Mouse (Mus musculus) right cerebral cortex, adult 2 months (tissue): Measurements from ENCODE around the gene Gpc3.

Experiments
- DNase-seq, 2 experiments: peaks; one replicate each; pipeline ENCODE4 v3.0.0; 2021 to 2022; ENCODE audit warnings: low spot score in 2 of 2

Gene Gpc3

DNA sequence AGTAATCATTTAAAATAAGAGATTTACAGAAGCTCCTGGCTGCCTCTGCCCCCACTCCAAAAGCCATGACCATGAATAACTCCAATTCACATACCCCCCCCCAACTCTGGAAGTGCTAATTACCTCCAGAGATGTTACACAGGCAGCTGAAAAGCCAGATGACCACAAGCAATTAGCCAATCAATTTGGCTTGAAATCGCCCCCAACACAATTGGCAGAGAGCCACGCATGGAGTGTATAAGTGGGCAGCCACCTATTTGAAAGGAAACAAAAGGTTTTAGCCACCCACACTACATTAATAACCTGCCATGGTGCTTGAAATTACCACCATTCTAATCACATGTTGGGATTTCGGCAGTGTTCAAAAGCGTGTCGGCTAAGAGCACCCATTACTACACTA lies 55.2 kb downstream of the Gpc3 start:
- no peak for DNase-seq

DNA sequence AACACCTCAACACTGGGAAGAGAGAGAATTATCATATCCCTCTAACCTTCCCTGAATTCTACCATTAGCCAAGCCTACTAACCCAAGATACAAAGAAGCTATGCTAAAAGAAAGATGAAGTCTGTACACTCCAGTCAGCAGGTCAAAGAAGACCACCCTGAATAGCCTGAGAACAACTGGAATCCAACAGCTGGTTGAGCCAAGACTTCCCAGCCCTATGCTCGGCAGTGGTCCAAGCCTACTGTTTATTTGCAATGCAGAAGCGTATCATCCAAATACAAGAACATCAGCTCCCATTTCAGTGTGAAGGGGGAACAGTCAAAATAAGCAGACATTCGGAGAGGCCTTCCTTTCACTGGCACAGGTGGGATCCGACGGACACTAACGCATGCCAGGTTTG lies 56.3 kb downstream of the Gpc3 start:
- no peak for DNase-seq

DNA sequence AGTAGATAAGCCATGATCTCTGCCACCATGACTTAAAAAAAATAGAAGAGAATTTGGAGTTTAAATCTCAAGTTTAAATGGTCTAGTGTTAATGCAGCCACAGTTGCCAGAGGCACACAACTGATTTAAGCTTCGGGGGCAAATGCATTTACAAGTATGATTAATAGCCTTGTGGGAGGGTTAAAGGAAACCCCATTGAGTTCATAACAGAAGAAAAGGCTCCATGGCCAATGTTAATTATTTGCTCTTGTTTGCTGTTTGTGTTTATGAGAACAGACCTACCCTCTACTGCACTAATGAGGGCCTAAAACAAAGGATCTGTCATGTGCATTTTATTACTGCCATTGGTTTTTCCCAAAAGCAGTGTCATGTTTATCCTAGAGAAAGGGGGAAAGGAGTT lies 62.5 kb downstream of the Gpc3 start:
- no peak for DNase-seq

DNA sequence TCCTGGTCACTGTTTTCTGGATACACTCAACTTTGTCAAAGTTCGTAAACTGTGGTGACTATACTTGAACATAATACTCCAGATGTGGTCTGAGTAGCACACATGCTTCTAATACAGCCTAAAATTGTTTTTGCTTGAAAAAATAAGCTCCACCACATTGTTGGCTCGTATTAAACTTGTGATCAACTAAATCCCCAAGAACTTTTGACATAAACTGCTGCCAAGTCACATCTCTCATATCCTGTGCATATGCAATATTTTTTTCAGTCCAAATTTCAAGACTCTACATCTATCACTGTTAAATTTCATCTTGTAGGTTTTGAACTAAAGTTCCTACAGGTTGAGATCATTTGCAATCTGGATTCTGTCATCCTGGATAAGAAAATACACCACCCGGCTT lies 69.1 kb downstream of the Gpc3 start:
- DNase-seq = no peak

DNA sequence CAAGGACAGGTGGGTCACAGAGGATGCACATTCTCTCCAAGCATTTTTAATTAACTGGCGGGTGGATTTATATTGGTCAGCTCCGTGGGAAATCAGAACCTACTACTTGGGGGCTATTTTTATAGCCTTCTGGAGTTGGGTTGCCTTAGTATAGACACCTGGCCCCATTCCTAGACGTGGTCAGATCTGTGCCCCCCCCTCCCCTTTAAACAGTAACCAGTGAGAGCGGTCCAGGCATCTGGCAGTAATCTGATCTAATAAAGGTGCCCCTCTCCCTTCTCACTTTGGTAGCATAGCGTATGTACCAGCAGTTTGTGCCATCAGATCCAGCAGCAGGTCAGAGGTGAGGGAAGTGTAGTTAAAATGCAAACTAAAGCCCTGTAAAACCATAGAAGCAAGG lies 76.5 kb downstream of the Gpc3 start:
- no peak for DNase-seq

DNA sequence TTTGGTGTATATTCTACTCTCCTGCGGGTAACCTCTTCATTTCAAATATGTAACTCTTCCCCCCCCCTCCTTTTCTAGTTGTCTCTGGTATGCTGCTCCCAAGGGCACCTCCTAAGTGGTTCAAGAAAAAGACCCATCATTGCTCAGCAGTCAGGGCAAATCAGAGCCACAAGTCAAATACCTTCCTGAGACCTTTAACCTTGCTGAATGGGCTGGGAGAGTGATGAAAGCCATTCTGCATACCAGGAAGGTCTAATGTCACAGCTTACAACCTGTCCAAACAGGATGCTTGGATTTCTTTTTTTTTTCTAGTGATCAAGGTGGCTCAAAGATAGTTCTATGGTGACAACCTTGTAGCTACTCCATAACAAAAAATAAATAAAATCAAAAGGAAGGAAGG lies 80.0 kb downstream of the Gpc3 start:
- DNase-seq = no peak

DNA sequence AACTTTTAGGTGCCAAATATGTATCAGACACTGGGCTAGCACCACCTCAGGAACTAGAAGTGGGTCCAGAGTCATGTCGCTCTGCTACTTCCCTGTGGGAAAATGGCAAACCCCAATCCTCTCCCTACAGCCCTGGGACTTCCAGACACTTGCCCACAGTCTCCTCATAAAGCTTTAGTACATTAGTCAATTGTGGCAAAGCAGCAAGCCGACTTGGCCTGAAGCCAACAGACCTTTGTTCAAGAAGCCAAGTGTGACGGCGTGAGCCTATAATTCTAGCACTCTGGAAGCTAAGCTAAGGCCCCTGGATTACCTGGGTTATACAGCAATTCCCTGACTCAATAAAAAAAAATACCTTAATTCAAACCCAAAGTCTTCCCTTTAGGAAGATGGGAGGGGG lies 80.7 kb downstream of the Gpc3 start:
- no peak for DNase-seq

DNA sequence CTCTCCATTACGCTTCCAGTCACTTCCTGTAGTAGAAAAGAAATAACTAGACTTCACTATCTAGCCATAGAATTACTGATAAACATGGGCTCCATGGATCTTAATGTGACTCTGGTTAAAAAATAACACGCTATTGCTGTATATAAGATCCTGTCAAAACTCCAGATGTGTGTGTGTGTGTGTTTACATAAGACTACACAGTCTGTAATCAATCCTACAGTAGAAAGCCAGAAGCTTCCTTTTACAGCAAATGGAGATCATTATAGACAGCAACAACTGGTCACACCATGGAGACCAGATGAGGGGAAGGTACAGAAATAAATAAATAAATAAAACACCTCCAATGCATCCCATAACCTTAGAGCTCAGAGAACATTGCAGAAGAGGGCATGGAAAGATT lies 81.6 kb downstream of the Gpc3 start:
- no peak for DNase-seq

DNA sequence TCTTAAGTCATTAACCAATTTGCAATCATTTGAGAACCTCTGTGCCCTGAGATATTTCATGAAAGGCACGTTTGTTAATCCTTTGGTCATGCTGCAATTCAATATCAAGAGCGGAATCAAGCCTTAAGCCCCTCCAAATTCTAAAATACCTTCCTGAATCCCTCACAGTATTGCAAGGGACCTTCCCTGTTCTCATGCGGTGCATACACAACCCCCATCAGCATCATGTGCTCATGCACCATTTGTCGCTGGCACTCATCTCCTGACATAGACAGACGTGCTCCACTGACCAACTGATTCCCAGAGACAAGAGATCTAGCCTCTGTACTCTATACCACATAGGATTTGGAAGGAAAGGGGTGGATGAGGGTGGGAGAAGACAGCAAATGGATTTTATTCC lies 87.7 kb downstream of the Gpc3 start:
- no peak for DNase-seq

DNA sequence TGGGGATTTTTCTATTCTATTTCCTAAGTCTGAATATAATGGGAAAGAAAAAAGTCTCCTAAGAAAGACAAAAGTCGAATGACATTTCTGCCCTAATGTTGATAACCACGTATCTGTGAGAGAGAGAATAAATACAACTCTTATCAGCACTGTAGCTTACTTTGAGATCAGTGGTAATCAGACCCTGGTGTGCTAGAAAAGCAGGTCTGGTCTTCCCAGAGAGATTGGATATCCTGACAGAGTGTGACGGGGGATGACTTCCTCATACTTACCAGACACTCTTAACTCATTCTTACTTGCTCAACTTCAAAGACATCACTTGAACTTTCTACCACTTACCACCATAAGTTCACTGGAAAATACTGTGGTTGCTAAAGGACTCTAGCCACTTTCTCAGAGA lies 88.6 kb downstream of the Gpc3 start:
- DNase-seq = no peak

DNA sequence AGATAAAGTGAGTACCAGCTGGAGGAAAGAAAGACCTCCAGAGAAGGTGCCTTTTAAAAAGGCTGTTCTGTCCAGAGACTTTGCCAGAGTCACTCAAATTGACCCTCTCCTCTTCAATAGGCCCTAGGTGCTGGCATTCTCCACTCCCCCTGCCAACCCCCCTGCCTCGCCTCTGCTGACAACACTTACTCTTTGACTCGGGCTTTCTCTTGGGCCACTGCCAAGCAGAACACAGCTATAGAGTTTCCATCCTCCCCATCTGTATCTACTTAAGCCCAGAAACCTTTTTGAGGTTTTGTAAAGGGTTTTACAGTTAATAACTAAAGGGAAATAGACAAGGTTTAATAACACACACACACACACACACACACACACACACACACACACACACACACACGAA lies 99.2 kb downstream of the Gpc3 start:
- DNase-seq = no peak

DNA sequence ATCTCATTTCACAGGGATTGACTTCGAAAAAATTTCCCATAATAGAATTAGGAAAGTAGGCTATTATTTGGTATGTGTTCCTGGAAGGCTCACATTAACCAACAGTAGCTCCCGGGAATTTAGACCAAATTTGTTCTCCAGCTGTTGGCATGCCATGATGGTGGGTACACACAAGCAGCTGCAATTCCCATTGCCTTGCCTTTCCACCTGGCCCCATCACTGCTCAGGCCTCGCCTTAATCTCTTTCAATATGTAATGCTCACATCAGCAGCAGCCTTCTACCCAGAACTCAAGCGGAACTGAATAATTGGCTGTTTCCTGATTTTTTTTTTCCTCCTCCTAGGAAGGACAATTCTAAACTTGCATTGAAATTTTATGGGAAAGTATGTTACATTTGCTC lies 102.6 kb downstream of the Gpc3 start:
- no peak for DNase-seq

DNA sequence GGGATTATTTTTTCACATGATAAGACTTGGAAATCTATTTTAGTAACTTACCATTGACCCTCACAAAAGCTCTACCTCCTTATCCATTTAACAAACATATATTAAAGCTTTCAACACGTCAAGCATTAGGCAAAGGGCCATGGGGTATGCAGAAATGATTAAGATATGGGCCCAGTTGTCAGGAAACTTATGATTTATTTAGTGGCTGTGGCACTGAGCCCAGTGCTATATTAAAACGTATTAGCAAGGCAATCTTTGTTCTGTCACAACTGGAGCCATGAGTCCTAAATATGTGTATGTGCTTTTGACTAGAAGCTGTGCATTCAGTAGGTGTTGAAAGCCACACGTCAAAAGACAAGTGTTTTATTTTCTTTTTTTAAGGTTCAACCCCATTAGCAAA lies 109.9 kb downstream of the Gpc3 start:
- no peak for DNase-seq

DNA sequence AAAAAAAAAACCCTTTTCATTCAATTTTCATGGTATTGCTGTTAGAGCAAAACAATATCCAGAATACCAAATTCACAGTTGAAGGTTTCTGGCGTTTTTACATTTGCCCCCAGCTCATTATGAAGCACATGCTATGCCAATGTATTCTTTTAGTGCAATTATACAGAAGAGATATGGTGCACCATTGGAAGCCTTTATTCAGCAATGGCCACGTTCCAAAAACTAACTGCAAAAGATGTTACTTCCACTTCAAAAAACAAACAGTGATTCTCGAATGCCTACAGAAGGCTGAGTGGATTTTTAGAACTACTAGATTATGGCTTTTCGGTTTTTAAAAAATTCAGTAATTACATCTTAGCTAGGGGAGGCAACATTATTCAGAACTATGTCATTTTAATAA lies 124.3 kb downstream of the Gpc3 start:
- DNase-seq = no peak

DNA sequence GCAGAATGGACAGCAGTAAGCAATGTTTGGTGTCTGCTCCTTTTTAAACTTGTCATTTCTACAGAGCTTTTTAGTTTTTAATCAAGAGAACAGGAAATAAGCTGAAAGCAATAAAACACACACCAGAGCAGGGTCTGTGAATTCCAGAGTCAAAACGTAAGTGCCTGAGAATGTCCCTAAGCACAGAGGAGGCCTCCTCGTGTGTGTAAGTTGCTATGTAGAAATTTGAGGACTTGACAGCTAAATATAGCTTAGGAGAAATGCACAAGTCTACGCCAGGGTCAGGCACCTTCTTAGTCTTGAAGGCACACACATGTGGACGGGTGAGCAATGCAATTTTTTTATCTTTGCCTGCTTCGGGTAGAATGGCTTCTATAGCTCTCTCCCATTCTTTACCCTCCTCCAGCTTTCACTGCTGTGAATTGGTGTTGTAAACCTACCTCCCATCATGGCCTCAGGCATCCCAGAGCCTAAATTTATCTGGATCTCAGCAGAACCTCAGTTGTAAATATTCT lies 158.6 kb downstream of the Gpc3 start:
- no peak for DNase-seq

DNA sequence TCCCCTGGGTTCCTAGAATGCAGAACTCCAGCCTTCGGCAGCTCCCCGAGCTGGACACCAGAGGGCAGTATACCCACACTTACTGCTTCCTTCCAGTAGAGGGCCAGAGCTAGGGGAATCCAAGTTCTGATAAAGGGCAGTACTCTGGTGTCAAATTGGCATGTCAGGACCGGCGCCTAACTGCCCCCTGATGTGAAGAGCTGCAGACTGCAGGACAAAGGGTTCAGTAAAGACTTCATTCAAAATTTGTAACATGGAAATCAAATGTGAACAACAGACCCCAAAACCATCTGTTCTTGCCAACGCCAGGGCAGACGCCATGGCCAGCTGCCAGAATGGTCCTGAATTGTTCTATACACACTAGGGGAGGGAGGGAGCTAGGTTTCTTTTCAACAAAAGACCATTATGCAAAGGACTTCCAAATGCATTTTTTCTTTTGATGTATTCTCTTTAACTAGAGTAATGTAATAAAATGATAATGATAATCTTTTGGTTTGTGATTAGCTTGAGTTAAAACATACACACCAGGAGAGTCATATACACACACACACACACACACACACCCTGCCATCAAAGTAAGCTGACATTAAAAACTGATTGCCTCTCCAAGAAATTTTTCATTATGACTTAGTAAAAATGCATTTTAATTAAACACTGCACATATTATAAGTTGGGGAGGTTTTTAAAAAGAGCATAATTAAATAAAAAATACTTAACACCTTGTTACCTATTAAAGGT lies 160.1 kb downstream of the Gpc3 start:
- peak; percentile 62 to 75 for DNase-seq

DNA sequence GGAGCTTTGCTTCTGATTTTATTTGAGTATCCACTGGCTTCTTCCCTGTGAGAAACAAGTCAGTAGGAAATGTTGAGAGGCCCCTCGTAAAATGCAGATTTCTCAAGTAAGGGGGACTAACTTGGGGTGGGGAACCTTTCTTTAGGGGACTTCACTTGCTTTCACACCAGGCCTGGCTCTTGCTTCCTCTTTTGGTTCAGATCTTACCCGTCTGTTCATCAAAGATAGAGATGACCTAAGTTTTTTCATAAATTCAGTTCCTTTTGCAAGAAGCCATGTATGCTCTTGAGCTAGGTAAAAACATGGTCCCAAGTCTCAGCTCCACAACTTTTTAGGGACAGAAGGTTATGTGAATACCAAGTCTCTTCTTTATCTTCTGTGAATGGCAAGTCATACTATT lies 164.6 kb downstream of the Gpc3 start:
- no peak for DNase-seq

DNA sequence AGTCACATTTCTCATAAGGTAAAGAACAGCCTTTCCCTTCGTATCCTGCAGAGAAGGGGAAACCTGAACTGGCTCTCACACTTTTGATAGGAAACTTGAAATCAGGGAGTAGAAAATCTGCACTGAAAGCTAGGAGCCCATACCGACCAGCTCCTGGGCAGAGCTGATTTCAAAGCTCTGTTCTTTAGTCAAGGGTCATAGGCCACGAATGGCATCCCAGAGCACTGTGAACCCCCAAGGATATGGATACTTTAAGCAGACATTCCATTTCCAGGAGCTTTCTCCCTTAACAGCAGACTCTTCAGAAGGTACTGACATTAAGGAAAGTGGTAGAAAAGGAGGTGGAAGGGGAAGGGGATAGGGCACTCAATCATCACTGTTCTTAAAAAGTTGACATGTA lies 165.3 kb downstream of the Gpc3 start:
- DNase-seq = no peak

DNA sequence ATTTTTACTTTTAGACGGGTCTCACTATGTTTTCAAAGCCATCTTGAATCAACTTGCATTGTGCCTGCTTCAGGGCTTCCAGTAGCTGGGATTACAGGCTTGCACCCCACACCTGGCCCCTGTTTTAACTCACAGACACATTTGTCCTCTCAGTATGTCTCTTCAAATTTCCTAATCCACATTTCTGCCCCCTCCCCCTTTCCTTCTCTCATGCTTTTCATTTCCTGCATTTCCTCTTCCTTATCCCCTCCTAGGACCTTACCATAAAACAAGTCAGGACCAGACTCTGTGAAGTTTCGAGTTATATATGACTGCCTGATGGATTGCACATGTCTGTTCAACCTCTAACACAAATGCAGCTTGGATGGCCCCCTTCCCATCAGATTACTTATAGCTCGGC lies 167.2 kb downstream of the Gpc3 start:
- no peak for DNase-seq

DNA sequence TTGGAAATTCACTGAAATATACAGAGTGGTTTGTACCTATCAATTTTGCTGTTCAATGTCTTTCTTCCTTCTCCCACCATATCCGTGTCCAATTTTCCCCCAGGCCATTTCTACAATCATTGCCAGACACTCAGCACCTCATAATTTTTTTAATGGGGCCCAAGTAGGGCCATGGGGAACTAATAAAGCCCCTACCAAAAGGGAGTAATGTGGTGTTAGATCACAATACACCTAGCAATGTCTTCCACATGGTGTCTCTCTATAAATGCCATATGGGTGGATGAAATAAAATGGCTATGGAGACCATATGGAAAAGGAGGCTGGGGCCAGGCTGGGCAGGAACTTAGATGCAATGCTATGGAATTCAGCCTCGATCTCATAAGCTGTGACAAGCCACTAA lies 168.8 kb downstream of the Gpc3 start:
- DNase-seq = no peak

DNA sequence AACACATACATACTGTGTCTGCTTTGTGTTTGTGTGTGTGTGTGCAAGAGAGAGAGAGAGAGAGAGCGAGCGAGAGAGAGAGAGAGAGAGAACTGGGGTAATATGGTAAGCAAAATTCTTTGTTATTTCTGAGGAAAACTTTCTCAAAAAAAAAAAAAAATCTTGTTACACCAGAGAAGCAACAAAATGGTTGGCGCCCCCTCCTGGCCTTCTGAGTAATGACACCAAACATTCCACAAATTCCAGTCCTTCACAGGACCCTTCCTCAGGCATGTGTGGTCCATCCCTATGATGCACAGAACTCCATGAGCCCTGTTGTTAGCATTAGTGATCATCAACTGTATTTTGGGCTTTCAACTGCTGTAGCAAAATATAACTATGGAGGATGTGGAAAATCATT lies 172.0 kb downstream of the Gpc3 start:
- DNase-seq = peak; percentile 5 to 10

DNA sequence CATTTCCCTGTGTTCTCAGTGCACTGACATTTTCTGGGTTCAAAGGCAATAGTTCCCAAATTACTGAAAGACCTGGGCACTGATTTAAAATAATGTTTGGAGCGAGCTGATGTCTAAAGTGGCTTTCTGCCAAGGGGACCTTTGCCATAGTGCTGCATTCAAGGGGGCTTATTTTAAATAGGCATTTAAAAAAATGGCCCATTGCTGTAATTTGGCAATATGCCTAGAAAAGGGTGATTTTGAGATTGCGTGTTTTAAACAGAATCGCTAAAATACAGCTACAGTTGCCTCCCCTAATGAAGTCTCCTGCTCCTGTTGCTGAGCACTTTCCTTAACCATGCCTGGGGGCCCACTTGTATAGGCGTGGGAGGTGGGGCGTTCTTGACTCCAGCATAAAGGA lies 174.3 kb downstream of the Gpc3 start:
- DNase-seq = no peak

DNA sequence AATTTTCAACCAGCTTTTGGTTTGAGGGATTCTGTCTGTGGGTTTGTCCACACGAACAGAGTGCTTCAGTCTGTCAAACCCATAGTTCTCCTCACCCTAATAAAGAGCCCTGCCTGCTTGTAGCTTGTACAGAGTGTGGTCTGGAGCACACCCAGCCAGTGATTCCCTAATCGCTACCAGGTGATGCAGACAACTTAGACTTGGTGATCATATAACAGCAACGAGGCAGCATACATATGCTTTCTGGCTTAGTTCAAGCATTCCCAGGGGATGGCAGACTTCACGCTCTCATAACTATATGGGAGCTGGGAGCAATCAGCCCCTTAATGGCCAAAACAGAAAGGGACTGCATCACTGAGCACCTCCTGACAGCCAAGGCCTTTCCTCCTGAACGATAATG lies 188.1 kb downstream of the Gpc3 start:
- DNase-seq = no peak

DNA sequence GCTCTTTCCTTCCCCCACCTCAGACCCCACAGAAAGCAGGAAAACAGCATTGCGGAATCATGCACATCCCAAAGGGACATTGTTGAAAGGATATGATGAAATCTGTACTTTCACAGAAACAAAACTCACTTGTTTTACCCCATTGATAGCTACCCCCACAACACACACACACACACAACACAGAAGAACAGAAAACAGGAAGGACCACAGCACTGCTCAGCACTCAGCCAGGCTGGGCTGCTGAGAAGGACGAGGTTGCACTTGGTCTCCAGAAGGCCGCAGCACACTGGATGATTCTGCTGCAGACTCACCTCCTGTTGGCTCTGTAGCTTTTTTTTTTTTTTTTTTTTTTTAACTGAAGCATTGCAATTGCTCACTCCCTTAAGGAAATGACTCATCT lies 193.9 kb downstream of the Gpc3 start:
- DNase-seq = no peak
